In genomic region chr15:88299061-88299460, GRCm38 (mm10) we compare ENCODE assay signal across 24 mouse cellular contexts.
DNase-seq lines count a peak whose midpoint lies in the region; ATAC-seq lines count a peak whose summit lies in the region.
"Had no signal": no experiment of that assay in that cellular context is flagged by ENCODE, and none has a peak within 500 bp of the region (broad histone marks: within the 10 kb centered on the region; RNA-seq: fewer than 3 reads in every experiment).

No protein-coding gene starts in this region.

- no peaks in the 10 kb centered on the region for H3K27me3 ChIP-seq in heart, embryonic 10.5 days (ENCODE audit: insufficient read depth, poor library complexity, severe bottlenecking)
- H3K27me3 ChIP-seq in forebrain, embryonic 14.5 days (replicated peaks; ENCODE audit: control insufficient read depth, insufficient read depth, low read length) = no peaks in the 10 kb centered on the region
- H3K27me3 ChIP-seq: CH12.LX; forebrain, embryonic 13.5 days; heart, embryonic 15.5 days had no signal

- H3K4me3 ChIP-seq in heart, embryonic 10.5 days = no peak overlapping the region
- H3K4me3 ChIP-seq in forebrain, embryonic 14.5 days (ENCODE audit: low read depth, low read length) = no peak overlapping the region
- H3K4me3 ChIP-seq: embryonic facial prominence, embryonic 10.5 days; forebrain, embryonic 13.5 days; gastrocnemius, adult 2 months; heart, embryonic 15.5 days; hindbrain, embryonic 13.5 days had no signal

- no peak overlapping the region for H3K9ac ChIP-seq in forebrain, embryonic 14.5 days (ENCODE audit: low read length)
- H3K9ac ChIP-seq: forebrain, embryonic 13.5 days; heart, embryonic 15.5 days; hindbrain, embryonic 13.5 days had no signal

- intact Hi-C loops in left cerebral cortex, postnatal 4 days (cut with DNase I) = no loop called here
- intact Hi-C loops in left cerebral cortex, postnatal 14 days (cut with DNase I) = no loop called here
- intact Hi-C loops in gastrocnemius, postnatal 36 days (cut with DNase I) = no loop called here

- WGBS in heart, embryonic 10.5 days = 43% methylated on average over 6 of the region's 6 CpGs
- WGBS in forebrain, embryonic 14.5 days = 67% methylated on average over 6 of the region's 6 CpGs

- H3K4me2 ChIP-seq in forebrain, embryonic 14.5 days (ENCODE audit: low read length) = no peak overlapping the region
- H3K4me2 ChIP-seq: forebrain, embryonic 13.5 days; heart, embryonic 11.5 days; heart, embryonic 15.5 days had no signal

- H3K9me3 ChIP-seq in heart, embryonic 10.5 days = no peaks in the 10 kb centered on the region
- H3K9me3 ChIP-seq in forebrain, embryonic 14.5 days (replicated peaks; ENCODE audit: control insufficient read depth, low read length) = no peaks in the 10 kb centered on the region
- H3K9me3 ChIP-seq: embryonic facial prominence, embryonic 10.5 days; forebrain, embryonic 13.5 days; heart, embryonic 15.5 days; hindbrain, embryonic 13.5 days had no signal

- no peaks in the 10 kb centered on the region for H3K4me1 ChIP-seq in heart, embryonic 10.5 days
- H3K4me1 ChIP-seq in forebrain, embryonic 14.5 days (ENCODE audit: control insufficient read depth, insufficient read depth, low read length) = 0 out of 2 replicates have a peak, but pooled peaks cover 7% of the 10 kb centered on the region
- H3K4me1 ChIP-seq: heart, embryonic 15.5 days had no signal

- no peak for ATAC-seq in forebrain, embryonic 14.5 days
- ATAC-seq: activated CD4-positive, CD25-positive, alpha-beta regulatory T cell, adult 4 months; forebrain, embryonic 13.5 days; inflammation-experienced regulatory T-cells, adult 6 months; intestine, postnatal 0 days; Patski had no signal

- peak; percentile 17 for DNase-seq in left cerebral cortex, postnatal 4 days
- DNase-seq in left cerebral cortex, postnatal 14 days (ENCODE audit: low spot score in 2 of 2) = no peak
- peak; percentile 62 for DNase-seq in cerebellum, adult 11-12 months
- DNase-seq in cerebellum, adult 9-10 months = peak; percentile 63
- peak; percentile 65 to 77 for DNase-seq in cerebellum, postnatal 25 days
- DNase-seq in heart, embryonic 10.5 days (ENCODE audit: low spot score) = no peak
- DNase-seq in forebrain, embryonic 14.5 days (ENCODE audit: low spot score) = no peak
- DNase-seq in gastrocnemius, postnatal 36 days = no peak
- DNase-seq: adrenal gland, postnatal 14 days; gastrocnemius, adult 2 months; gastrocnemius, postnatal 25 days; heart, adult 18-20 months; heart, postnatal 14 days; kidney, adult 8-10 months had no signal

- no peak overlapping the region for H3K27ac ChIP-seq in heart, embryonic 10.5 days
- H3K27ac ChIP-seq in forebrain, embryonic 14.5 days (ENCODE audit: low read depth, low read length) = no peak overlapping the region
- H3K27ac ChIP-seq: embryonic facial prominence, embryonic 10.5 days; forebrain, embryonic 13.5 days; gastrocnemius, adult 2 months; heart, embryonic 15.5 days; hindbrain, embryonic 13.5 days had no signal

- no peaks in the 10 kb centered on the region for H3K36me3 ChIP-seq in heart, embryonic 10.5 days
- H3K36me3 ChIP-seq in forebrain, embryonic 14.5 days (ENCODE audit: control insufficient read depth, insufficient read depth, low read length) = no peaks in the 10 kb centered on the region
- H3K36me3 ChIP-seq: embryonic facial prominence, embryonic 10.5 days; heart, embryonic 15.5 days; hindbrain, embryonic 13.5 days had no signal

Comparison
In these comparisons a context has a peak if more than half of its experiments do, and no peak if none do; other contexts are left out.
1. DNase-seq: peak in left cerebral cortex, postnatal 4 days (single experiment), cerebellum, adult 11-12 months (single experiment), cerebellum, adult 9-10 months (single experiment) and cerebellum, postnatal 25 days (2 of 2); none in left cerebral cortex, postnatal 14 days (0 of 2), heart, embryonic 10.5 days (single experiment), forebrain, embryonic 14.5 days (single experiment) and gastrocnemius, postnatal 36 days (0 of 2).